Mouse (Mus musculus) heart, embryonic 14.5 days (tissue): Measurements from ENCODE around the gene Eif4a1. TPM values are rescaled to one million over a fixed set of nuclear protein-coding genes. Genes with fewer than 3 reads are reported as not detected.

ENCODE experiments used
- ATAC-seq: fragments of 200-750 bp; cut with Nextera tagmentation; 2 replicates; pipeline ENCODE4 v1.8.0; 2017; ENCODE audit warnings: low read depth, moderate TSS enrichment; ENCODE audit not compliant: insufficient number of reproducible peaks, insufficient read depth, low FRiP score
- H3K27ac ChIP-seq, 2 experiments: fragments of 200-500 bp in 1 of 2; fragments of 300-500 bp in 1 of 2; sonication (generic) in 1 of 2; replicated peaks in 1 of 2; 2 replicates each; pipeline ENCODE4 v1.5.1; 2012 to 2014; ENCODE audit warnings: low read depth in 2 of 2, low read length in 2 of 2, control low read depth in 1 of 2, mild to moderate bottlenecking in 1 of 2, mixed read lengths in 1 of 2; ENCODE audit not compliant: control insufficient read depth in 1 of 2, insufficient read depth in 1 of 2
- H3K27me3 ChIP-seq: fragments of 300-500 bp; sonication (generic); 2 replicates; pipeline ENCODE4 v1.6.1; 2014; ENCODE audit warnings: mild to moderate bottlenecking, low read length, control low read depth; ENCODE audit not compliant: control insufficient read depth, insufficient read depth
- H3K36me3 ChIP-seq: fragments of 300-500 bp; sonication (generic); 2 replicates; pipeline ENCODE4 v1.6.1; 2014; ENCODE audit warnings: mild to moderate bottlenecking, control low read depth, low read length, mixed read lengths; ENCODE audit not compliant: control insufficient read depth, insufficient read depth
- H3K4me1 ChIP-seq, 2 experiments: fragments of 200-500 bp in 1 of 2; fragments of 300-500 bp in 1 of 2; sonication (generic) in 1 of 2; 2 replicates each; pipeline ENCODE4 v1.6.1; 2012 to 2014; ENCODE audit warnings: low read length in 2 of 2, control low read depth in 1 of 2, mixed read lengths in 1 of 2; ENCODE audit not compliant: control insufficient read depth in 2 of 2, insufficient read depth in 2 of 2
- H3K4me2 ChIP-seq: fragments of 300-500 bp; sonication (generic); 2 replicates; pipeline ENCODE4 v1.6.1; 2014; ENCODE audit warnings: mild to moderate bottlenecking, low read length
- H3K4me3 ChIP-seq, 2 experiments: fragments of 200-500 bp in 1 of 2; fragments of 300-500 bp in 1 of 2; sonication (generic) in 1 of 2; 2 replicates each; pipeline ENCODE4 v1.5.1; 2012 to 2014; ENCODE audit warnings: low read length in 2 of 2, mild to moderate bottlenecking in 2 of 2, control low read depth in 1 of 2, low read depth in 1 of 2, moderate library complexity in 1 of 2; ENCODE audit not compliant: control insufficient read depth in 1 of 2, insufficient read depth in 1 of 2
- H3K9ac ChIP-seq: fragments of 300-500 bp; sonication (generic); 2 replicates; pipeline ENCODE4 v1.6.1; 2014; ENCODE audit warnings: mild to moderate bottlenecking, low read length
- H3K9me3 ChIP-seq: fragments of 300-500 bp; sonication (generic); 2 replicates; pipeline ENCODE4 v1.6.1; 2016; ENCODE audit warnings: low read length, control low read depth; ENCODE audit not compliant: control insufficient read depth
- WGBS: fragments of 180-500 bp; shearing (Covaris S2); extraction: QIAGEN DNeasy Blood & Tissue Kit; methylation state at CpG from one replicate; pipeline ENCODE4 v1.1.7; 2014; 5-methylcytosine and 5-hydroxymethylcytosine counted together
- polyA plus RNA-seq: library from polyadenylated mRNA; unstranded; fragments of >200 nt; fragmentation: Nextera tagmentation; extraction: Ambion mirVana; gene quantifications from 2 replicates; pipeline ENCODE4 v1.2.1, GENCODE M21; 2014

Eif4a1 gene
- polyA plus RNA-seq, 1 experiment from 2014 or later: 403 TPM

DNA sequence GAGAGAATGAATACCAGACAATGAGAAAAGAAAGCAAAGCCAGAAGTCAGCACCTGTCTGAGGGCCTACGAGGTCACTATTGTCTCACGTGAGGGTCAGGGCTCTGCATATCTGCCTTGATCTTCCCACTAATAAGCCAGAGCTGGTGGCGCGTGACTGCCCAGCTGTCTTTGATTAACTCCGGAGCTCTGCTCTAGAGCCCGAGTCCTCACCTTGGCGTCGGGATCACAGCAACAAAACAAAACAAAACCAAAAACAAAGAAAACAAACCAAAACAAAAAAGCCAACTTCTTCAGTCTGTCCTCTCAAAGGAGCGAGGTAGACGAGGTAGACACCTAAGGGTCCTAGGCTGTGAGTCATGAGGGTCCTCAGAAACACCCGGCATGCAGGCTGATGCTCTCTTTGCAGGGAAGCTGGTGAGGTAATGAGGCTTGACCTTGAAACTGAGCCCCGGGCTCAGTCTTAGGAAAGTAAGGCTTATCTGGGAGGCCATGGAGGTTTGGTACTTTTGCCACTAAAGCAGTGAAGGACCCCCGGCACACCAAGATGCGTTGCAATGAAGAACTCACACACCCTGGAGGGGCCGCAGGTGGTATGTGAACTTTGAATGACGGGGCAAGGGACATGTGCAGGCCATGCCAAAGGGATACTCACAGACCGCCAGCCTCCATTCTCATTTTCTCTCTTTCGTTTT, 42.6 kb upstream of the Eif4a1 start:
- Histone ChIP-seq H3K9me3 (no peaks in the 10 kb centered on the region), H3K4me3 (no peak overlapping the region), H3K27ac (no peak overlapping the region), H3K36me3 (no peaks in the 10 kb centered on the region), H3K27me3 (no peaks in the 10 kb centered on the region), H3K4me1 (peaks cover 2 to 12% of the 10 kb centered on the region in 2 experiments; a peak in 3 of 4 replicates), H3K4me2 (no peak overlapping the region), H3K9ac (no peak overlapping the region)
- no peak for ATAC-seq
- 68% methylated on average over 18 of the region's 18 CpGs for WGBS

DNA sequence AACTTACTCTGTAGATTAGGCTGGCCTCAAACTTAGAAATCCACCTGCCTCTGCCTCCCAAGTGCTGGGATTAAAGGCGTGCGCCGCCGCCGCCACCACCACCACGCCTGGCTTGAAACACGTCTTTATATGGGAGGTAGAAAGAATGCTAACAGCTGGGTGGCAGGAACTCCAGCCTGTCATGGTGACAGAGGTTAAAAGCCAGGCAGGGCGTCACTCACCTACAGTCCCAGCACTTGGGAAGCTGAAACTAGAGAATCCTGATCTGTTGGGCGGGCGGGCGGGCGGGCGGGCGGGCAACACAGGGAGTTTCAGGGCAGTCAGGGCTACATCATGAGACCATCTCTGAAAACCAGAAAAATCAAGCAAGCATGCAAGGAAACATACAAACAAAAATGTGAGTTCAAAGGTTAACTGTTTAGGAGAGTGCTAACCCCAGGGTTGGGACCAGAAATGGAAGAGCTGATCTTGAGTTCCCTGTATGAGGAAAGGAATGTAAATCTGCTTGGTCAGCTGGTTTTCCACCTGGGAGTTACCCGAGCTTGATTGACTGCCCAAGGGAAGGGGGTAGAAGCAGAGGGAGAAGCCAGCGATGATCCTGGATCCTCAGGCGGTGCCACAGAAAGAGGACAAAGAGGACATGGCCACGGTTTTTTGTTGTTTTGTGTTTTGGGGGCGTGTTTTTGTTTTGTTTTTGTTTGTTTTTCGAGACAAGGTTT, 40.9 kb upstream of the Eif4a1 start:
- Histone ChIP-seq H3K36me3 (no peaks in the 10 kb centered on the region), H3K4me3 (no peak overlapping the region), H3K9me3 (no peaks in the 10 kb centered on the region), H3K4me1 (peaks cover 2 to 9% of the 10 kb centered on the region in 2 experiments; a peak in 3 of 4 replicates), H3K4me2 (no peak overlapping the region), H3K9ac (no peak overlapping the region), H3K27ac (no peak overlapping the region), H3K27me3 (no peaks in the 10 kb centered on the region)
- ATAC-seq: no peak
- WGBS: 74% methylated on average over 20 of the region's 20 CpGs

DNA sequence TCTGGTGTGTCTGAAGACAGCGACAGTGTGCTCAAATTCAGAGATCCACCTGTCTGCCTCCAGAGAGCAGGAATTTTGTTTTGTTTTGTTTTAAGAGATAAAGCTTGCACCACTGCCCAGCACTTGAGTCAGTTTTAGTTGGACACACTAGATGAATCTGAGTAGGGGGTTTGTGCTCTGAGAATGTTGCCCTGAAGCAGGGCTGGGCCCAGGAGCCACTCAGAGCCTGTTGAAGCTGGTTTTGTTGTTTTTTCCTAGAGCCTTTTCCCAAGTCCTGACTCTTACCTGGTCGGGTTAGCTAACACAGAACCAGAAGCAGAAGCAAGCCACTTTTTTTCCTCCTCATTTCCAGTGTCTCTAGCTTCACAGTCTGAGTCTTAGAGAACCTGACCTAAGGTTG, 38.9 kb upstream of the Eif4a1 start:
- Histone ChIP-seq H3K4me3 (no peak overlapping the region), H3K9ac (no peak overlapping the region), H3K27ac (no peak overlapping the region), H3K36me3 (no peaks in the 10 kb centered on the region), H3K9me3 (no peaks in the 10 kb centered on the region), H3K4me1 (peaks cover 2 to 7% of the 10 kb centered on the region in 2 experiments; a peak in 3 of 4 replicates), H3K4me2 (no peak overlapping the region), H3K27me3 (no peaks in the 10 kb centered on the region)
- 81% methylated on average over 2 of the region's 2 CpGs for WGBS
- ATAC-seq: no peak

DNA sequence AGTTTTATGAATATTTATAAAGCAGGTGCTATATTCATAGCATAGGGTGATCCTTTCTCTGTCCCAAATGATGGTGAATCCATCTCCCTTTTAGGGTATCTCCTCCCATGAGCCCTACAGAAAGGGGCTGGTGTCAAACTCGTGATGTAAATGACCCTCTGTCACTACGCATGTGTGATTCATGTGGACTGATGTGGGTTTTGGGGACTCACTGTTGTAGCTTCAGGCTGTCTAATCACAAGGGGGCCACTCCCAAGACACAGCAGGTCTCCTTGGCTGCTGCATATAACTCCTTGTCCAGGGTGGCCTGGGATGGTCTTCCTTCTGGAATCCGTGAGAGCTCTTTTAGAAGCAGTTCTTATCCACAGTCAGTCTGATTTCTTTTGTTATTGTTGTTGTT, 38.2 kb upstream of the Eif4a1 start:
- 81% methylated on average over 3 of the region's 3 CpGs for WGBS
- ATAC-seq: no peak
- H3K27me3 ChIP-seq: no peaks in the 10 kb centered on the region
- H3K4me1 ChIP-seq: peaks cover under 1 to 2% of the 10 kb centered on the region in 2 experiments; a peak in 2 of 4 replicates
- no peaks in the 10 kb centered on the region for H3K9me3 ChIP-seq
- no peak overlapping the region for H3K27ac ChIP-seq
- H3K4me3 ChIP-seq: no peak overlapping the region
- no peaks in the 10 kb centered on the region for H3K36me3 ChIP-seq
- H3K9ac ChIP-seq: no peak overlapping the region
- H3K4me2 ChIP-seq: no peak overlapping the region

DNA sequence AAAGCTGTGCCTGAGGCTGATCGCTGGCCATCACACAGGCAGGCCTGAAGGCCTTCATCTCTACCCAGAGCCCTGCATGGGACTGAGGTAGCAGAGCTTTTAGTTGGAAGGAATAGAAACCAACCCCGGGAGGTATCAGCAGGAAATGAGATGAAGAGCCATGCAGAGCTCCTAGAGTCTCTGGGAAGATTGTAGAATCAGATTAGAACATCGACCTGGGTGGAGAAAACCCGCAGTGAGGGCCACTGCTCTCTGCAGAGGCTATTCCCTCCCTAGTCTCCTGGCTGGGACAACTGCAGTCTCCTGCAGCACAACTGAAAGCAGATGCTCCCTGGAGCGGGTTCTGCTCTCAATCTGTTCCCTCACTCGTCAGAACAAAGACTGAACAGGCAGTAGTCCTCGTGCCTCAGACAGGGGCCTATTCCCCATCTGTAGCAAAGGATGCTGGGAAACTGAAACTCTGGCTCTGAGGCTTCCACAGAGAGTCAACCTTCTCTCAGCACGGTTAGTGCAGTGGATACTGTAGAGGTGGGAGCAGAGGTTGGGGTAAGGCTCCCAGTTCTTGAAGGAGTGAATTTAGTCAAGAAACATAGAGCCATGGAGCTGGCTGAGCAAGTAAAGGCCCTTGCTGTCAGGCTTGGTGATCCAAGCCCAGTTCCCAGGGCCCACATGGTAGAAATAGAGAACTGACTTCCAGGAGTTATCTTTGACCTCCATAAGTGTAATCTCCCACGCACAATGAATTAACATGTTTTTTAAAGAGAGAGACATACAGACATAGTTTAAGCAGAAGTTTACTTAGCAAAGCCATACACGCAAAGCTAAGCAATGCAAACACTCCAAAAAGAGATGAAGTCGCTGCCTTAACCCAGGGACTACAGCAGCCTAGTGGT, 37.6 kb upstream of the Eif4a1 start:
- H3K27me3 ChIP-seq: no peaks in the 10 kb centered on the region
- no peak for ATAC-seq
- H3K27ac ChIP-seq: no peak overlapping the region
- peaks cover 0 to under 1% of the 10 kb centered on the region in 2 experiments; a peak in 1 of 4 replicates for H3K4me1 ChIP-seq
- 41% methylated on average over 11 of the region's 11 CpGs for WGBS
- no peak overlapping the region; the same call in 1 of the 2 replicates for H3K9ac ChIP-seq
- no peak overlapping the region for H3K4me2 ChIP-seq
- H3K36me3 ChIP-seq: no peaks in the 10 kb centered on the region
- H3K9me3 ChIP-seq: no peaks in the 10 kb centered on the region
- no peak overlapping the region for H3K4me3 ChIP-seq

DNA sequence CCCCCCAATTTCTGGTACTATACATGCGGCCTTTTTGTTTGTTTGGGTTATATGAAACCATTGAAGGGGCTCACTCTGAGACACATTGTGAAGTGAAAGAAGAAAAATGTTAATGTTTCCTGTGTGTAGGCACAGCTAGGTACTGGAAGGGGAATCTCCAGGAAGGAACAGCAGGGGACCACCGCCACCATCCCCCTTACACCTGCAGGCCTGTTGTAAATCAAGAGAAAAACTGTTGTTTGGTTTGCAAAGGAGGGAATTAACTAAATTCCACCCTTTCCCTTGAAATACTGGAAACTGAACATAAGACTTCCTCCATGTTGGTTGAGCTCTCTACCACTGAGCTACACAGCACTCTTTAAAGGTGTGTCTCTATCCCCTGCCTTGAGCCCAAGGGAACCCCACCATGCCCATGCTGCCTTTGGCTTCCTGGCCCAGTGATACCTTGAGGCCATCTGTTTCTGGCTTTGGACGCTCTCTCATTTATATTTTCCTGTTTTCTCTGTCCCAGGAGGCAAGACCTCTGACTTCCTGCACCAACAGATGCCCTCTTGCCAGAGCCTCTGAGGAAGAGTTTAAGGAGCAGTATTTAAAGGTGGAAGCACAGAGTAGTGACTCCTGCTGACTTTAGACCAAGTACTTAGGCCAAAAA, 36.5 kb upstream of the Eif4a1 start:
- WGBS: 81% methylated on average over 3 of the region's 3 CpGs
- Histone ChIP-seq H3K27ac (no peak overlapping the region), H3K4me2 (no peak overlapping the region), H3K4me1 (no peaks in the 10 kb centered on the region; a peak in 1 of 4 replicates), H3K27me3 (no peaks in the 10 kb centered on the region), H3K4me3 (no peak overlapping the region), H3K9me3 (no peaks in the 10 kb centered on the region), H3K9ac (no peak overlapping the region), H3K36me3 (no peaks in the 10 kb centered on the region)
- no peak for ATAC-seq

DNA sequence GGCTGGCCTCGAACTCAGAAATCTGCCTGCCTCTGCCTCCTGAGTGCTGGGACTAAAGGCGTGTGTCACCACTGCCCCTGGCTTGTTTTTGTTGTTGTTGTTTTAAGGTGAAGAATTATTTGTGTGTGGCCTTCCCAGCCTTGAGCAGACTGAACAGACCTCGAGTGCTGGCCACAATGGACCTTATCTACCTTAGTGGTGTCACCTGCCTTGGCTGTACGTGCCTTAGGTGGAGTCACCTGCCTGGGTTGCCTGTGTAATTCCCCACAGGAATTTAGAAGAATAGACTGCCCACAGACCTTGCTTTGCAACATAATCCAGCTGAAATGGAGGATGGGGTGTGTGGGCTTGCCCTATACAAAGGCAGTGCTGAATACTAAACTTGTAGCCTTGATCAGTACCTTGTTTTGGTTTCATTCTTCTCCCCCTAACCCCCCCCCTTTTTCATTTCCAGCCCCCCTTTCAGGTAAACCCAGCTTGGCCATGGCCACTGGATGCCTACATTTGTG, 35.7 kb upstream of the Eif4a1 start:
- H3K36me3 ChIP-seq: no peaks in the 10 kb centered on the region
- 81% methylated on average over 4 of the region's 4 CpGs for WGBS
- no peak overlapping the region for H3K4me3 ChIP-seq
- no peak overlapping the region for H3K4me2 ChIP-seq
- no peak for ATAC-seq
- no peaks in the 10 kb centered on the region for H3K27me3 ChIP-seq
- H3K4me1 ChIP-seq: no peaks in the 10 kb centered on the region; a peak in 1 of 4 replicates
- no peak overlapping the region for H3K27ac ChIP-seq
- no peaks in the 10 kb centered on the region for H3K9me3 ChIP-seq
- no peak overlapping the region for H3K9ac ChIP-seq
